Mouse (Mus musculus): ENCODE results near the gene Ncoa6. TPM values are rescaled to one million over a fixed set of nuclear protein-coding genes. Genes with fewer than 3 reads are reported as not detected.
"Not testable (repeated sequence)": the region's sequence is repeated elsewhere in the genome, so short reads cannot be mapped to it uniquely, and the experiment has no call there.

The Ncoa6 gene
- 10 to 100 TPM; 23.6 to 26.4 TPM for total RNA-seq (2021)

GRCm38 (mm10) chr2:155473570-155474088 lies at the start of gene Ncoa6:
TSS of gene Ncoa6 (minus strand) at chr2:155473894.
- intact Hi-C loops (cut with DNase I), result no loop called here
- DNase-seq (ENCODE audit: low spot score), result peak; percentile 13

- no peak for DNase-seq (ENCODE audit: low spot score)
- intact Hi-C loops (cut with DNase I), result no loop called here
Observed at GRCm38 (mm10) chr2:155518531-155519270, 45.0 kb upstream of the Ncoa6 start.

- peak; percentile 97 for DNase-seq (ENCODE audit: low spot score)
- intact Hi-C loops (cut with DNase I), result no loop called here
Observed at GRCm38 (mm10) chr2:155517455-155518423, 44.0 kb upstream of the Ncoa6 start, which contains the start of the genes Acss2 and Ggt7. TSS of gene Acss2 (plus strand) at chr2:155517948. TSS of gene Ggt7 (minus strand) at chr2:155518237.

DNA sequence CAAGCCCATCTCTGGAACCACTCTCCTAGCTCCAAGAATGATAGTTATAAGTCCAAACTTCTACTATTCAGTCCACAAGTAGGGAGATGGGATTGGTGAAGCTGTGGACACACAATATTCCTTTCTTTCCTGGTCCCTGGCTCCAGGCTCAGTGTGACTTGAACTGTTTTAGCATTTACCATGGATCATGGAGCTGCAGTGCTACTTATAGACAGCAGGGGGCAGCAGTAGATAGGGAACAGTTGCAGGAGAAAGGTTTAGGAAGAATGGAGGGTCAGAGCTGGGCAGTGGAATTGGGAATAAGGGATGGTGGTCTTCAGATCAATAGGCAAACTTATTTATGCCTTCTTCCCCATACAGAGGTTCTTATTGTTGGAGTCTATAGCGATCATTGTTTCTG lies 42.2 kb upstream of the Ncoa6 start:
- intact Hi-C loops (cut with DNase I), result loop anchor here (1.0 kb wide), 2 partner anchors 68 to 104 kb away; no protein-coding TSS in a partner anchor
- DNase-seq (ENCODE audit: low spot score), result peak; percentile 30

- intact Hi-C loops (cut with DNase I), result loop anchor here (5.0 kb wide), 1 partner anchor 253 kb away; no protein-coding TSS in a partner anchor
- peak; percentile 40 for DNase-seq (ENCODE audit: low spot score)
Observed at GRCm38 (mm10) chr2:155514666-155515065, 41.0 kb upstream of the Ncoa6 start.

GRCm38 (mm10) chr2:155513543-155513942 lies 39.8 kb upstream of the Ncoa6 start:
- DNase-seq (ENCODE audit: low spot score), result no peak
- intact Hi-C loops (cut with DNase I), result loop anchor here (5.0 kb wide), 1 partner anchor 254 kb away; no protein-coding TSS in a partner anchor

- DNase-seq (ENCODE audit: low spot score), result no peak
- intact Hi-C loops (cut with DNase I), result loop anchor here (5.0 kb wide), 1 partner anchor 255 kb away; no protein-coding TSS in a partner anchor
Observed at GRCm38 (mm10) chr2:155512479-155512878, 38.8 kb upstream of the Ncoa6 start.

GRCm38 (mm10) chr2:155507721-155508470 lies 34.2 kb upstream of the Ncoa6 start:
- intact Hi-C loops (cut with DNase I), result no loop called here
- no peak for DNase-seq (ENCODE audit: low spot score)

DNA sequence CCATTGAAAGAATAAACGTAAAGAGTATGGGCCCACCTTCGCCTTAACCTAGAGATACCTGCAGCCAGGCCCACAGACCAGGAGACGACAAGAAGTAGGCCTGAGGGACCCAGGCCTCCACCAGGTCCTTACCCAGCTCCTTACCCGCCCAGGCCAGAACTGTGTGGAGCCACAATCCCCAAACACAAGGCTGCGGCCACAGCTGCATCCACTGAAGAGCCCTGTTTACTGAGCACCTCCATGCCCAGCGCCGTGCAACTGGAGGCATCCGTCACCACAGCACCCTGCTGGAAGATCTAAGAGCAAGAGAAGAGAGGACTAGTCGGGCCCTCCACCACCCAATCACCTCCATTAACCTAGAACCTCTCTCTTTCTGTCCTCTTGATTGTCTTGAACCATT lies 32.1 kb upstream of the Ncoa6 start:
- DNase-seq (ENCODE audit: low spot score), result no peak

DNA sequence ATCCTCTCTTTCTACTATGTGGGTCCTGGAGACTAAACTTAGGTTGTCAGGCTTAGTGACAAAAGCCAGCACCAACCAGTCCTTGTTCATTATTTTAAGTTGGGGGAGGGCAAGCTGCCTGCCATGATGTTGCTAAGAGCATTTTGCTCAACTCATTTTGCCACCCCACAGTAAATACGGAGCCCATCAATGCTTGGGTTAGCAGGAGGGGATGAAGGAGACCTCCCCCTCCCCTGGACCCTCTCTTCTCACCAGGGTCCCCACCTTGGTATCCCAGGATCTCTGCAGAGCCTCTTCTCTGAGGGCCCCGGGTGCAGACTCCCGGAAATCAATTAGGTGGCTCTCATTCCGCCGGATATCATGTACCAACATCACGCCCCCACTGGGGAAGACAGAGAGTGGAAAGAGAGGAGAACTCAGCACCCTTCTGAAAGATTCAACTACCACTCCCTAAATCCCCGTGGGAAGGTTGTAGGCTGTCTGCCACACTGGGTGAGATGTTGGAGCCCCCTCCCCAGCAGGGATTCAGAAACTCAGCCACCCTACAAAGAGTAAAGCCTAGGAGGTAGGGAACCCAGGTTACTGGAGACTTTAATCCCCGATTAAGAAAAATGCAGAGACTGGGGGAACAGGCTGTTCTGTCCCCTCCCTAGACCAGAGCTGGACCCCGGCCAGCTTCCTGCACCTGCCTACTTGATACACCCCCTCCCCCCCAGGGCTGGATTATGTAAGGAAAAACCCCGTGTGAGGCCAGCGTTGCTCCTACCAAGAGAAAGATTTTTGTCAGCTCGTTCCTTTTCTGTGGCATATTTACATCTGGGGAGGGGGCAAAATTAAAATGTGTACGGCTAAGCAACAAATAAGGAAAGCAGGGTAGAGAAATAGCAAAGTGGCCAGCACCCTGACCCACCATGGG lies 31.0 kb upstream of the Ncoa6 start:
- no peak for DNase-seq (ENCODE audit: low spot score)
- intact Hi-C loops (cut with DNase I), result no loop called here

More for the DNA sequence above, 32.1 kb upstream of the Ncoa6 start:
- intact Hi-C loops (cut with DNase I), result no loop called here

- no peak for DNase-seq (ENCODE audit: low spot score)
- intact Hi-C loops (cut with DNase I), result no loop called here
Observed at GRCm38 (mm10) chr2:155502596-155502995, 28.9 kb upstream of the Ncoa6 start.

DNA sequence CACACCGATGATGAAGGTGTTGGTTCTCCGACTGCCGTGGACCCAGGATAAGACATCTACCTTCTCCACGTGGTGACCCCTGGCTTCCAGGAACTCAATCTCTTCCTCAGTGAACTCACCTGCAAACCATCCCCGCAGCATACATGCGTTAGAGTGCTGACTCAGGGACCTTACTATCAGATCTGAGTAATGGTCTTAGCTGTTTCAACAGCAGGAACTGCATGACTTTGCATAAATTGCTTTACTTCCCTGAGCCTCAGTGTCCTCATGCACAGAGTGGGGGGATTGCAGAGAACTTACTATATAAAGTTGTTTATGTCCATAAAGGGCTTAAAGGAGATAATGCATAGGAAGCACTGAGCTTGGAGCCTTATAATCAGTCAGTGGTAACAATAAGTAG lies 17.3 kb upstream of the Ncoa6 start:
- intact Hi-C loops (cut with DNase I), result no loop called here
- no peak for DNase-seq (ENCODE audit: low spot score)

GRCm38 (mm10) chr2:155482021-155482420 lies 8.3 kb upstream of the Ncoa6 start:
- intact Hi-C loops (cut with DNase I), result no loop called here
- DNase-seq (ENCODE audit: low spot score), result no peak

DNA sequence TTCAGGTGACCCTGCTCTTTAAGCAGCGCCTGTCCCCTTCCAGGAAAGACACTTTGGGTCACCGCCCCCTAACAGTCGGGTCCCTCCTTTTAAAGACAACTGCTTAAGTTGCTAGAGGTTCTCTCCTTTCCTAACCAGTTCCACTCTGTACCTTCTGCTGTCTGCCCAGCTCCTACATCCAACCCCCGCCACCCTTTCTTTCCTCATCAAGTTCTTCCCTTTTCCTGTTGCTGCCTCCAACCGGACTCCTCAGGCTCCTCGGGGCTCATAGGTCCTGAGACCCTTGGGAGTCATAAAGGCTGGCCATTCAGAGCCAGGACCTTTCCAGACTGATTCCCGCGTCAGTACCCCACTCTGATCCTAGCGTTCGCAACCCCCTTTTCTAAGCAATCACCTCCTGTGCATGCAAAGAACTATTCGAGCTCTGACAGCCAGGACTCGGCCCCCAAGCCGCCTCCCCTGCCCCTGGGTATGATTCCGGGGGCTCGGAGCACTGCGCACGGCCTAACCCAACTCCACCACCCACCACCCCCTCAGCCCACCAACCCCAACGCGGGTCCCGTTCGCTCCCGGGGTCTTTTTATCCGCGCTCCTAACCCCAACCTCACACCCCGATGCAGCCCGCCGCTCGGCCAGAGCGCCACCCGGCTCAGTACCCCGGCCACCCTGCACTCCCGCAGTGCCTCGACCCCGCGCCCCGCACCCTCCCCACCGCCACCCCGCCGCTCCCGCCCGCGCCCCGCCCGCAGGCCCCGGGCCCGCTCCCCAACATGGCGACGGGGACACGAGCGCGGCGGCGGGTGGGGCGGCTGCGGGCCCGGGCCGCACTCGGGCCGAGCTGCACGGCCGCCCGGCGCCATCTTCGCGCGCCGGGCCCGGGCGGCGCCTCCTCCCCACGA lies 774 bp downstream of the Ncoa6 start:
- peak; percentile 15 for DNase-seq (ENCODE audit: low spot score)
- intact Hi-C loops (cut with DNase I), result no loop called here

DNA sequence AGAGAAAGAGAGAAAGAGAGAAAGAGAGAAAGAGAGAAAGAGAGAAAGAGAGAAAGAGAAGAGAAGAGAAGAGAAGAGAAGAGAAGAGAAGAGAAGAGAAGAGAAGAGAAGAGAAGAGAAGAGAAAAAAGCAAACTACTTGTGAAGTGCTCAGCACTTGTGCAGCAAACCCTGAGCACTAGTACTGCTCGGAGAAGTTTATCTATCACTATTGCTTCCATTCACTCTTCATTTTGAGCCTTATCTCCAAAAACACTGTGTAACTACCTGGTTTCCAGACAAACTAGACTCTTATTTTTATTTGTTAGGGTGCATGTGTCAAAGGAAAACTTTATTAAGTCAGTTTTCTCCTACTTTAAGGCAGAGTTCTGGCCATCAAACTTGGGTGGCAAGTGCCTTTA lies 6.8 kb downstream of the Ncoa6 start:
- no peak for DNase-seq (ENCODE audit: low spot score)
- intact Hi-C loops (cut with DNase I), result no loop called here

- intact Hi-C loops (cut with DNase I), result no loop called here
- no peak for DNase-seq (ENCODE audit: low spot score)
Observed at GRCm38 (mm10) chr2:155453591-155453990, 20.1 kb downstream of the Ncoa6 start.

- DNase-seq (ENCODE audit: low spot score), result no peak
- intact Hi-C loops (cut with DNase I), result no loop called here
Observed at GRCm38 (mm10) chr2:155451256-155451655, 22.4 kb downstream of the Ncoa6 start.

GRCm38 (mm10) chr2:155447906-155448305 lies 25.8 kb downstream of the Ncoa6 start:
- intact Hi-C loops (cut with DNase I); DNase-seq (ENCODE audit: low spot score): not testable (repeated sequence)

Data from heart, postnatal 25 days (tissue).